Mouse (Mus musculus) liver, embryonic 15.5 days (tissue): ENCODE results near the gene Hmgb1. TPM values are rescaled to one million over a fixed set of nuclear protein-coding genes. Genes with fewer than 3 reads are reported as not detected.

Experiments
- ATAC-seq: fragments of 200-750 bp; cut with Nextera tagmentation; 2 replicates; pipeline ENCODE4 v1.8.0; 2017; ENCODE audit warnings: moderate number of reproducible peaks, mild to moderate bottlenecking, moderate library complexity; ENCODE audit not compliant: insufficient read depth
- H3K27ac ChIP-seq: fragments of 300-500 bp; sonication (generic); replicated peaks from 2 replicates; pipeline ENCODE4 v1.5.1; 2015; ENCODE audit warnings: mild to moderate bottlenecking, inconsistent platforms
- H3K27me3 ChIP-seq: fragments of 300-500 bp; sonication (generic); 2 replicates; pipeline ENCODE4 v1.6.1; 2015; ENCODE audit warnings: mild to moderate bottlenecking, inconsistent platforms
- H3K36me3 ChIP-seq: fragments of 300-500 bp; sonication (generic); replicated peaks from 2 replicates; pipeline ENCODE4 v1.6.1; 2015; ENCODE audit warnings: moderate library complexity, mild to moderate bottlenecking, inconsistent platforms
- H3K4me1 ChIP-seq: fragments of 300-500 bp; sonication (generic); replicated peaks from 2 replicates; pipeline ENCODE4 v1.6.1; 2015; ENCODE audit warnings: inconsistent platforms
- H3K4me2 ChIP-seq: fragments of 300-500 bp; sonication (generic); 2 replicates; pipeline ENCODE4 v1.6.1; 2015; ENCODE audit warnings: moderate library complexity, mild to moderate bottlenecking, inconsistent platforms
- H3K4me3 ChIP-seq: fragments of 300-500 bp; sonication (generic); replicated peaks from 2 replicates; pipeline ENCODE4 v1.5.1; 2015; ENCODE audit warnings: mild to moderate bottlenecking, inconsistent platforms
- H3K9ac ChIP-seq: fragments of 300-500 bp; sonication (generic); 2 replicates; pipeline ENCODE4 v1.6.1; 2015; ENCODE audit warnings: moderate library complexity, mild to moderate bottlenecking, inconsistent platforms
- H3K9me3 ChIP-seq: fragments of 300-500 bp; sonication (generic); replicated peaks from 2 replicates; pipeline ENCODE4 v1.6.1; 2016; ENCODE audit warnings: inconsistent platforms
- WGBS: fragments of 180-500 bp; shearing (Covaris S2); methylation state at CpG from one replicate; pipeline ENCODE4 v1.1.7; 2015; ENCODE audit warnings: mixed read lengths; ENCODE audit not compliant: insufficient replicate concordance; 5-methylcytosine and 5-hydroxymethylcytosine counted together
- polyA plus RNA-seq: library from polyadenylated mRNA; unstranded; fragments of >200 nt; fragmentation: Nextera tagmentation; extraction: Ambion mirVana; gene quantifications from 2 replicates; pipeline ENCODE4 v1.2.1, GENCODE M21; 2015

Gene Hmgb1
- polyA plus RNA-seq, 1 experiment from 2014 or later = 440 TPM

- Histone ChIP-seq H3K4me1 (peaks cover 19% of the 10 kb centered on the region), H3K4me3 (no peak overlapping the region), H3K27ac (no peak overlapping the region), H3K9ac (no peak overlapping the region), H3K4me2 (0 out of 2 replicates have a peak overlapping the region, but pooled peaks have one; percentile 34), H3K27me3 (no peaks in the 10 kb centered on the region), H3K9me3 (no peaks in the 10 kb centered on the region), H3K36me3 (no peaks in the 10 kb centered on the region)
- 48% methylated on average over 18 of the region's 18 CpGs for WGBS
- no peak for ATAC-seq
Measured at GRCm38 (mm10) chr5:149020059-149020680, 164.1 kb downstream of the Hmgb1 start.

- H3K27me3 ChIP-seq = peaks cover 5% of the 10 kb centered on the region; the same call in 1 of the 2 replicates
Measured at GRCm38 (mm10) chr5:149017666-149018415, 166.4 kb downstream of the Hmgb1 start.

GRCm38 (mm10) chr5:149017181-149017580 is 167.1 kb downstream of the Hmgb1 start:
- Histone ChIP-seq H3K4me2 (no peak overlapping the region), H3K4me3 (no peak overlapping the region), H3K9me3 (no peaks in the 10 kb centered on the region), H3K4me1 (peaks cover 24% of the 10 kb centered on the region), H3K27ac (no peak overlapping the region), H3K9ac (no peak overlapping the region), H3K36me3 (no peaks in the 10 kb centered on the region), H3K27me3 (peaks cover 5% of the 10 kb centered on the region; the same call in 1 of the 2 replicates)
- WGBS = 69% methylated on average over 3 of the region's 3 CpGs
- ATAC-seq = no peak

More at GRCm38 (mm10) chr5:149017666-149018415, 166.4 kb downstream of the Hmgb1 start:
- Histone ChIP-seq H3K4me3 (no peak overlapping the region), H3K36me3 (no peaks in the 10 kb centered on the region), H3K9me3 (no peaks in the 10 kb centered on the region), H3K9ac (no peak overlapping the region), H3K4me2 (no peak overlapping the region), H3K4me1 (peaks cover 24% of the 10 kb centered on the region), H3K27ac (no peak overlapping the region)
- no peak for ATAC-seq
- 47% methylated on average over 3 of the region's 3 CpGs for WGBS

GRCm38 (mm10) chr5:149016261-149016660 is 168.0 kb downstream of the Hmgb1 start:
- no peak overlapping the region for H3K9ac ChIP-seq
- no peak overlapping the region for H3K4me3 ChIP-seq
- no peaks in the 10 kb centered on the region for H3K9me3 ChIP-seq
- no peak overlapping the region for H3K27ac ChIP-seq
- ATAC-seq = no peak
- H3K36me3 ChIP-seq = no peaks in the 10 kb centered on the region
- H3K4me2 ChIP-seq = peak overlapping the region; percentile 90; the same call in 1 of the 2 replicates
- peaks cover 5% of the 10 kb centered on the region; the same call in 1 of the 2 replicates for H3K27me3 ChIP-seq
- 68% methylated on average over 5 of the region's 5 CpGs for WGBS
- H3K4me1 ChIP-seq = peaks cover 24% of the 10 kb centered on the region

GRCm38 (mm10) chr5:149015335-149016201 is 168.7 kb downstream of the Hmgb1 start:
- Histone ChIP-seq H3K4me2 (peak overlapping the region; percentile 90), H3K4me1 (peaks cover 19% of the 10 kb centered on the region), H3K27ac (0 out of 2 replicates have a peak overlapping the region, but pooled peaks have one; percentile 38), H3K9ac (peak overlapping the region; percentile 59), H3K27me3 (peaks cover 5% of the 10 kb centered on the region; the same call in 1 of the 2 replicates), H3K9me3 (no peaks in the 10 kb centered on the region), H3K4me3 (peak overlapping the region; percentile 56), H3K36me3 (no peaks in the 10 kb centered on the region)
- ATAC-seq = peak; percentile 60
- WGBS = 4% methylated on average over 36 of the region's 37 CpGs

DNA sequence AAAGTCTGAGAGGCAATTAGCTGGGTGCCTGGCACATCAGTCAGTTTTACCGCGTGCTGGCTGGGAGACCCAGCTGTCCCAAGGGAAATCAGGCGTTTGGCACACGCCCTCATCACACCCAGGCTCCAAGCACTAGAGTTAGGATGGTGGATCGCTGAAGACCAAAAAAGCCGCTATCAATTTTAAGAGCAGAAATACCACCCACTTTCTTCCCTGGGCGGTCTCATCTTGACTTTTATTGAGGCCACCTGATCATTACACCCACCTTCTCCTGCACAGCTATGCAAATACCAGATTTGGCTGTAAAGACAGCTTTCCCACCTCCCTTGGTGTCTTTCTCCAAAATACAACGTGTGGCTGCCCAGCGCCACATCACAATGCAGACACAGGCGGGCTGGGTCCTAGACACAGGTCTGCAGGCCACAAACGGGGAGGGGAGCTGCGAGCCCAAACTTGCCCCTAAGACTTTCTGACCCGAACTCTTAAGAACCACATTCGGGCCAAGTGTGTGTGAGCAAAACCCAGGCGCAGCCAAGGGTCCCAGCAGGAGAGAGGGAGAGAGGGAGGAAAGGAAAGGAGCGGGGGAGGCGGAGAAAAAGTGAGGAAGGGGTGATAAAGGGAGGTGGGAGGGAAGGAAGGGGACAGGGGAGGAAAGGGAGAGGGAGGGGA is 169.6 kb downstream of the Hmgb1 start:
- H3K9ac ChIP-seq = no peak overlapping the region
- ATAC-seq = no peak
- no peaks in the 10 kb centered on the region for H3K36me3 ChIP-seq
- peak overlapping the region; percentile 56 for H3K4me3 ChIP-seq
- no peak overlapping the region for H3K27ac ChIP-seq
- H3K27me3 ChIP-seq = peaks cover 5% of the 10 kb centered on the region; the same call in 1 of the 2 replicates
- H3K4me2 ChIP-seq = peak overlapping the region; percentile 90
- no peaks in the 10 kb centered on the region for H3K9me3 ChIP-seq
- 47% methylated on average over 17 of the region's 17 CpGs for WGBS
- H3K4me1 ChIP-seq = peaks cover 19% of the 10 kb centered on the region

- Histone ChIP-seq H3K9ac (no peak overlapping the region), H3K27ac (no peak overlapping the region), H3K4me1 (peaks cover 19% of the 10 kb centered on the region), H3K4me2 (no peak overlapping the region), H3K9me3 (no peaks in the 10 kb centered on the region), H3K27me3 (peaks cover 5% of the 10 kb centered on the region; the same call in 1 of the 2 replicates), H3K4me3 (no peak overlapping the region), H3K36me3 (no peaks in the 10 kb centered on the region)
- 62% methylated on average over 7 of the region's 7 CpGs for WGBS
- no peak for ATAC-seq
Measured at GRCm38 (mm10) chr5:149013817-149014508, 170.3 kb downstream of the Hmgb1 start.

- WGBS = 81% methylated on average over 3 of the region's 3 CpGs
- ATAC-seq = no peak
- Histone ChIP-seq H3K9ac (no peak overlapping the region), H3K9me3 (no peaks in the 10 kb centered on the region), H3K36me3 (no peaks in the 10 kb centered on the region), H3K27ac (no peak overlapping the region), H3K4me3 (no peak overlapping the region), H3K4me1 (peaks cover 21% of the 10 kb centered on the region), H3K4me2 (no peak overlapping the region), H3K27me3 (0 out of 2 replicates have a peak, but pooled peaks cover 3% of the 10 kb centered on the region)
Measured at GRCm38 (mm10) chr5:149009111-149009510, 175.2 kb downstream of the Hmgb1 start.

DNA sequence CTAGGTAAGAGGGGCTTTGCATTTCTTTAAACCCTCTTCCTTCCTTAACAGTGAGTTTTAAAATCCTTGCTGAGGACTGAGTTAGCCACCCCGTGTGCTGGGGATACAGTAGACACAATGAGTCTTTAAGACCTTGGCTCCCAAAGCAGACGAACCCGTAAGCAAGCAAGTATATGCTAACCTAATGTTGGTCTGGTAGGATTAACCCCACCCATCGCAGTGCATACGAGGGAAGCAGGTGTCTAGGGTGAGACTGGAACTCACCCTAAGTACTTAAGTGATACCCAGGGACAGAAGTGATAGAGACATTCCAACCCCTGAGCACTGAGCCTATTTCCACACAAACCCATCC is 177.0 kb downstream of the Hmgb1 start:
- H3K27ac ChIP-seq = 0 out of 2 replicates have a peak overlapping the region, but pooled peaks have one; percentile 20
- 0 out of 2 replicates have a peak, but pooled peaks have one; percentile 9 for ATAC-seq
- H3K9ac ChIP-seq = no peak overlapping the region
- H3K36me3 ChIP-seq = no peaks in the 10 kb centered on the region
- H3K4me1 ChIP-seq = peaks cover 27% of the 10 kb centered on the region
- H3K4me3 ChIP-seq = no peak overlapping the region
- H3K4me2 ChIP-seq = peak overlapping the region; percentile 59
- 0 out of 2 replicates have a peak, but pooled peaks cover 3% of the 10 kb centered on the region for H3K27me3 ChIP-seq
- no peaks in the 10 kb centered on the region for H3K9me3 ChIP-seq
- WGBS = 46% methylated on average over 5 of the region's 5 CpGs
